Mouse (Mus musculus) CH12.LX (cell line): ENCODE measurements at regions not wholly inside any gene's neighbourhood (a gene's known extent, or its start where the extent isn't known, plus 50 kb on each side); places are given as distances from the start of the nearest gene placed in this dataset.

ENCODE experiments used
- DNase-seq: peaks from one replicate; pipeline ENCODE4 v3.0.0-alpha.2; 2013; ENCODE audit errors: extremely low read depth
- H3K27ac ChIP-seq: 2 replicates; pipeline ENCODE4 v1.5.1; 2012; ENCODE audit warnings: low read depth, mild to moderate bottlenecking, control low read depth, moderate library complexity; ENCODE audit not compliant: insufficient read depth
- H3K27me3 ChIP-seq: replicated peaks from 2 replicates; pipeline ENCODE3; 2012; ENCODE audit warnings: inconsistent platforms
- H3K36me3 ChIP-seq, 2 experiments: replicated peaks in 1 of 2; 2 replicates each; pipeline versions ENCODE3 to v1.6.1; 2012; ENCODE audit warnings: inconsistent platforms in 1 of 2, low read length in 1 of 2, mild to moderate bottlenecking in 1 of 2, mixed read lengths in 1 of 2, moderate library complexity in 1 of 2; ENCODE audit not compliant: control insufficient read depth in 1 of 2, insufficient read depth in 1 of 2
- H3K4me1 ChIP-seq, 2 experiments: 2 replicates each; pipeline ENCODE4 v1.6.1; 2012; ENCODE audit warnings: inconsistent platforms in 1 of 2, moderate library complexity in 1 of 2; ENCODE audit not compliant: insufficient read depth in 2 of 2, control insufficient read depth in 1 of 2
- H3K4me2 ChIP-seq: 2 replicates; pipeline ENCODE4 v1.6.1; 2012; ENCODE audit warnings: low read depth, mild to moderate bottlenecking, control low read depth; ENCODE audit not compliant: poor library complexity, insufficient read depth, severe bottlenecking
- H3K4me3 ChIP-seq, 3 experiments: fragments of 150-350 bp in 1 of 3; sonication (generic) in 1 of 3; replicated peaks in 1 of 3; 2 replicates each; pipeline versions ENCODE3 to v1.5.1; 2011 to 2012; ENCODE audit warnings: low read depth in 2 of 3, low read length in 2 of 3, mild to moderate bottlenecking in 2 of 3, moderate library complexity in 2 of 3, control low read depth in 1 of 3, improper control_type of control experiment in 1 of 3, inconsistent platforms in 1 of 3, mixed read lengths in 1 of 3; ENCODE audit not compliant: poor library complexity in 1 of 3
- H3K79me2 ChIP-seq: replicated peaks from 2 replicates; pipeline ENCODE4 v1.6.1; 2012; ENCODE audit warnings: mild to moderate bottlenecking, moderate library complexity; ENCODE audit not compliant: control insufficient read depth, poor library complexity, insufficient read depth, severe bottlenecking; ENCODE audit errors: extremely low read depth
- H3K9ac ChIP-seq: 2 replicates; pipeline ENCODE4 v1.6.1; 2012; ENCODE audit warnings: low read depth, mild to moderate bottlenecking, control low read depth, moderate library complexity; ENCODE audit not compliant: insufficient read depth
- H3K9me3 ChIP-seq: replicated peaks from 2 replicates; pipeline ENCODE3; 2012; ENCODE audit warnings: low read length, inconsistent platforms, mixed read lengths
- CHD2 ChIP-seq: IDR thresholded peaks from 2 replicates; pipeline ENCODE4 v1.6.1; 2011; ENCODE audit warnings: low read length, improper control_type of control experiment
- ETS1 ChIP-seq: conservative IDR thresholded peaks from 2 replicates; pipeline ENCODE4 v1.6.1; 2012; ENCODE audit warnings: low read depth, mild to moderate bottlenecking, inconsistent platforms, low read length, improper control_type of control experiment, moderate library complexity
- HCFC1 ChIP-seq: IDR thresholded peaks from 2 replicates; pipeline ENCODE4 v1.6.1; 2012; ENCODE audit warnings: low read depth, mild to moderate bottlenecking, inconsistent platforms, low read length, improper control_type of control experiment
- IRF4 ChIP-seq: IDR thresholded peaks from 2 replicates; pipeline ENCODE4 v1.6.1; 2014; ENCODE audit warnings: low read depth, mild to moderate bottlenecking, inconsistent platforms, low read length, improper control_type of control experiment
- JUND ChIP-seq: conservative IDR thresholded peaks from 2 replicates; pipeline ENCODE4 v1.6.1; 2011; ENCODE audit warnings: low read depth, low read length, improper control_type of control experiment
- KAT2A ChIP-seq: IDR thresholded peaks from 2 replicates; pipeline ENCODE4 v1.6.1; 2012; ENCODE audit warnings: low read length, improper control_type of control experiment, inconsistent platforms; ENCODE audit not compliant: insufficient replicate concordance
- MAFK ChIP-seq: IDR thresholded peaks from 2 replicates; pipeline ENCODE4 v1.6.1; 2011; ENCODE audit warnings: low read length, improper control_type of control experiment; ENCODE audit not compliant: insufficient replicate concordance
- MYC ChIP-seq: IDR thresholded peaks from 2 replicates; pipeline ENCODE4 v1.6.1; 2011; ENCODE audit warnings: low read depth, mild to moderate bottlenecking, improper control_type of control experiment, low read length
- NRF1 ChIP-seq: IDR thresholded peaks from 2 replicates; pipeline ENCODE4 v1.6.1; 2014; ENCODE audit warnings: low read depth, mild to moderate bottlenecking, inconsistent platforms, low read length, improper control_type of control experiment, moderate library complexity
- PAX5 ChIP-seq: IDR thresholded peaks from 2 replicates; pipeline ENCODE4 v1.6.1; 2012; ENCODE audit warnings: low read length, inconsistent platforms, mixed read lengths
- POLR2A ChIP-seq: IDR thresholded peaks from 2 replicates; pipeline ENCODE4 v1.6.1; 2011; ENCODE audit warnings: low read depth, mild to moderate bottlenecking, improper control_type of control experiment, low read length
- POLR2AphosphoS2 ChIP-seq: IDR thresholded peaks from 2 replicates; pipeline ENCODE4 v1.6.1; 2011; ENCODE audit warnings: low read depth, low read length, improper control_type of control experiment
- SMC3 ChIP-seq: IDR thresholded peaks from 2 replicates; pipeline ENCODE4 v1.6.1; 2011; ENCODE audit warnings: low read depth, low read length, improper control_type of control experiment
- TCF12 ChIP-seq: IDR thresholded peaks from 2 replicates; pipeline ENCODE4 v1.6.1; 2014; ENCODE audit warnings: low read depth, mild to moderate bottlenecking, inconsistent platforms, low read length, improper control_type of control experiment
- USF1 ChIP-seq: IDR thresholded peaks from 2 replicates; pipeline ENCODE4 v1.6.1; 2014; ENCODE audit warnings: low read depth, mild to moderate bottlenecking, inconsistent platforms, low read length, improper control_type of control experiment
- ZC3H11A ChIP-seq: IDR thresholded peaks from 2 replicates; pipeline ENCODE4 v1.6.1; 2012; ENCODE audit warnings: low read depth, mild to moderate bottlenecking, inconsistent platforms, low read length, improper control_type of control experiment
- ZKSCAN1 ChIP-seq: IDR thresholded peaks from 2 replicates; pipeline ENCODE4 v1.6.1; 2012; ENCODE audit warnings: low read depth, inconsistent platforms, low read length, improper control_type of control experiment, borderline replicate concordance
- ZMIZ1 ChIP-seq: IDR thresholded peaks from 2 replicates; pipeline ENCODE4 v1.6.1; 2012; ENCODE audit warnings: low read depth, mild to moderate bottlenecking, inconsistent platforms, low read length, improper control_type of control experiment
- ZNF384 ChIP-seq: IDR thresholded peaks from 2 replicates; pipeline ENCODE4 v1.6.1; 2012; ENCODE audit warnings: low read depth, low read length, improper control_type of control experiment, inconsistent platforms
- dilution Hi-C: fragments of 300-500 bp; cut with MboI; formaldehyde crosslinking; loops from 2 replicates; pipeline ENCODE4 v1.14.3; 2020; ENCODE audit warnings: low sequenced_read_pairs; ENCODE audit not compliant: extremely low pct_unique_long_range_greater_than_20kb, extremely low pct_ligation_motif_present
- in situ Hi-C: fragments of 300-500 bp; cut with MboI; formaldehyde crosslinking; loops from 3 replicates; pipeline ENCODE4 v1.14.3; 2019; ENCODE audit warnings: low sequenced_read_pairs, low pct_ligation_motif_present, low pct_unique_long_range_greater_than_20kb, mixed read lengths

- Histone ChIP-seq H3K4me1 (no peaks in the 10 kb centered on the region), H3K27me3 (no peaks in the 10 kb centered on the region), H3K9me3 (peaks cover 66% of the 10 kb centered on the region), H3K79me2 (no peaks in the 10 kb centered on the region), H3K4me2 (no peak overlapping the region), H3K4me3 (no peak overlapping the region), H3K27ac (no peak overlapping the region), H3K9ac (no peak overlapping the region), H3K36me3 (no peaks in the 10 kb centered on the region)
- dilution Hi-C loops, result no loop called here
- DNase-seq, result no peak
- TF ChIP-seq NRF1 (no peak), POLR2AphosphoS2 (no peak), JUND (no peak), SMC3 (no peak), MYC (no peak), ZNF384 (no peak), PAX5 (no peak), ETS1 (no peak), ZC3H11A (no peak), ZMIZ1 (no peak), KAT2A (no peak), CHD2 (no peak), ZKSCAN1 (no peak)
- in situ Hi-C loops, result no loop called here
These were observed 494.1 kb downstream of the Pdcd6ip start for GRCm38 (mm10) chr9:113213930-113214329.

- TF ChIP-seq HCFC1 (no peak), MAFK (no peak), NRF1 (no peak), IRF4 (no peak), TCF12 (no peak), ZMIZ1 (no peak), PAX5 (no peak), USF1 (no peak), POLR2A (no peak)
- TF ChIP-seq, all 38 proteins: peak for 0
- Histone ChIP-seq H3K79me2 (no peaks in the 10 kb centered on the region), H3K4me2 (no peak overlapping the region), H3K27ac (no peak overlapping the region), H3K4me1 (no peaks in the 10 kb centered on the region), H3K4me3 (no peak overlapping the region), H3K36me3 (no peaks in the 10 kb centered on the region), H3K9ac (no peak overlapping the region), H3K27me3 (no peaks in the 10 kb centered on the region), H3K9me3 (peaks cover 64% of the 10 kb centered on the region)
- in situ Hi-C loops (no loop called here), dilution Hi-C loops (no loop called here)
- no peak for DNase-seq
These were observed 495.7 kb downstream of the Pdcd6ip start for GRCm38 (mm10) chr9:113212389-113212788.
